Mouse (Mus musculus) testis, postnatal 10 days (tissue): ENCODE measurements around the gene 1700028P14Rik.
A peak's percentile ranks its signal among the peaks of the same experiment; 100 is the strongest.

Experiments used
- DNase-seq: peaks from one replicate; pipeline ENCODE4 v3.0.0; 2021; ENCODE audit warnings: low spot score

The 1700028P14Rik gene

DNA sequence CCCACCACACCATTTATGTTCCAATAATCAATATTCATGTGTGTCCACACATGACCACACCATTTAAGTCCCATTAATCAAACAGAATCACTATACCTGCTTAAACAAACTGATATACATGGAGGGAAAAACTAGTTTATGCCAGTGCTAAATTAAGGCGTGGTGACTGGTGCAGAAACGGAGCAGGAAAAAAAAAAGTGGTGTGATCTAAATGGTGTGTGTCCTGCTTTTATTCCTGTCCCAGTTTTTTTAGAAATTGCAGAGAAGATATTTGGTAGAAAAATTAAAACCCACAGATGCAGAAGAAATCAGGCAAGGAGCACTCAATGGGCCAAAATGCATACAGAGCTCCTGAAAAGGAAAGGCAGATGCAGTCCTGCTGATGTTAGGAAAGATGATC is 44.7 kb downstream of the 1700028P14Rik start:
- no peak for DNase-seq

DNA sequence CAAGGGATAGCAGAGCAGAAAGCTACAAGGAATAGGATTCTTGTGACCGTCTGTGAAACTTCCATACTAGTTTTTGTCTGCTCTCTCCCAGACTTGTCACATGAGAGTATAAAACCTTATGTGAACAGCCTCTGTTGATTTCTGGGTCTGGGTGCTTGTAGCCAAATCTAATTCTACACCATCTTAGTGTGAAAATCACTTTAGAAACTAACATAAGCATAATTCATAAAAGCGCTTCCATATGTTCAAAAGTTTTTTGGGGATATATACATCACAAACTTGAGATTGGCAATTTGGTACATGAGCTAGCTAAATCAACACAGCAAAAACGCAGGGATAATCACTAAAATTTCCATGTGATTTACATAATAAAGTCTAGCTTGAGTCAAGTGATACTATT is 57.7 kb downstream of the 1700028P14Rik start:
- DNase-seq, result no peak

DNA sequence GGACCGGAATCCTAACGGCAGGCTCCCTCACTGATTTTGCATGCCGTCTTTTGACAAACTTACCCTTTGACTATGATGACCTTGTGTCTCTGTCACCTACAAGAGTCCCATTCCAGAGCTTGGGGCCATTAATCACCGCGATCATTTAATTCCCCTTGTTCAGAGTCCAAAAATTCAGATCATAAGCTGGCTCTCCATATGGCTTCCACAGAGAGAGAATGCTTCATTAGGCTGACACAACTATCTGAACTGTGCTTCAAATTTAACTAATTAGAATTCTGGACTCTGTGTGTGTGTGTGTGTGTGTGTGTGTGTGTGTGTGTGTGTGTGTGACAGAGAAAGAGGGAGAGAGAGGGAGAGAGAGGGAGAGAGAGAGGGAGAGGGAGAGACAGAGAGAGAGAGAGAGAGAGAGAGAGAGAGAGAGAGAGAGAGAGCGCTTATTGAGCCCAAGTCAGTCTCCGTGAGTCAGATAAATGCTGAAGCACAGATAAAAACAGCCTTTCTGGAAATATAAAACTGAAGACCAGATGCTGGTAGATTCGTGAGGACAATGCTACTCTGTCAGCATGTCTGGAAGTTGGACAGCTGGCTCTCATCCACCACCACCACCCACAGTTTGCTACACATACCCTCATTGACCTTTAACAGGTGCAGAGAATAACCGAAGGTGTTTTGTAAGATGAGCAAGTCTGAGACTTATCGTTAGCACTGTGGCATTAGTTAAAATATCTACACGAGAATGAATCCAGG is 73.8 kb downstream of the 1700028P14Rik start:
- DNase-seq, result no peak

DNA sequence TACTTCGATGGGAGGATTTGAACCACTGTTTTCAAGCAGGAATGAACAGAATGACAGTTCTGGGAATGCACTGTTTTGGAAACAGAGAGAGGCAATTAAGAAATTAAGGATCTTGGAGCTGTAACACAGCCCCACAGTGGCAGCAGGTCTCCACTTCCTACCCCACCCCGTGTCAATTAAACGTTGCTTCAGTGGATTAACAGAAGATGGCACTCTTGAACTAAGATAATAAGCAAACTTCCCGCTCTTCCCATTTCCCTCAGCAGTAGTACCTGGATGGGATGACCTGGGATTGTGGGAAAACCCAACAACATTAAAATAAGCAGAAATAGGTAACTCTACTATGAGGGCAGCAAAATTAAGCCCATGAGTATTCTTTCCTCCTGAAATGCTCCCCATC is 75.9 kb downstream of the 1700028P14Rik start:
- DNase-seq, result no peak

DNA sequence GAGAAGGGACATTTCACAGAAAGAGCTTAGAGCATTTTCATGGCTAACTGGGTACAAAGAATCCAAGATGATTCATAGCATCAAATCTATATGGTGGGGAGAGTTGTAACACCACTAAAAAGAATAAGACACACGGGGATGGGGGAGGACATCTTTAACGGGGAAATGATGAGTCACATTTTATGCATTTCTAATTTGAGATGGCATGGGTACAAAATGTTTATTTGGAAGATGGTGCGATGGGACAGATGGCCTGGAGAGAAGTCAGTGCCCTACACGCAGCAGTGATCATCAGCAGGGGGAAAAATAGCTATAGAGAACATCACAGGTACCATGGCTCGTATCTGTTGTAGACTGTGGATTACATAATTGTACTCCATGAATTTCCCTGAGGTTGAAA is 88.9 kb downstream of the 1700028P14Rik start:
- no peak for DNase-seq

DNA sequence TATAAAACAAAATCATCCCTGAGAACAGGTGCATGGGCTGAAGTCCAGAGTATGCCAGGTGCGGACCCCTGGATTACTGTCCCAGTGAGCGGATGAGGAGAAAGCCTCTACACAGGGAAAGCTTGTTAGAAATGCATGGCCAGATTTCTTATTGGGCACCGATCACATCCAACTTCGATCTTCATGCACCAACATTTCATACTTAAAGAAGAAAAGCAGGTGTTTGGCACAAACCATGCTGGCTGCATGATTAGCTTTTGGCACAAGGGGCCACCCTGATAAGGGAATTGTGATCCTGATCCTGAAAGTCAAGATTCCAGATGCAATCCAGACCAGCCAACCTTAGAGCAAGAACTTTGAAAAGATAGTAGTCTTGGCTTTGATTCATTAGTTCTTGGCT is 90.0 kb downstream of the 1700028P14Rik start:
- DNase-seq, result no peak

DNA sequence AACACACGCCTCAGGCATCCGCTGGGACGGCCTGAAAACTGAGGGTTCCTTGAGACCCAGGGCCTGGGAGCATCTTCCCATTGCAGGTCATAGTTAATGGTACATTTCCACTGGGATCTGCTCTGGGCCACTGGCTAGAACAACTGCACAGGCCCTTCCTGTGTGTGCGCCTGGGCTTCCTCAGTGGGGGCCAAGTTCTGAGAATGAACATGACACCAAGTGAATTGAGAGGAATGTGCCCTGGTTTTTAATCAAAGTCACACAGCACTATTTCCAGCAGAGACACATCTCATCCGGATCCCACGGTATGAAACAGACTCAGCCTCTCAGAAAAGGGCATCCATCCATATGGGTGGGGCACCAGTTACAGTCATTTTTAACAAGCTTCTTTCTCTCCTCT is 90.6 kb downstream of the 1700028P14Rik start:
- DNase-seq, result no peak

DNA sequence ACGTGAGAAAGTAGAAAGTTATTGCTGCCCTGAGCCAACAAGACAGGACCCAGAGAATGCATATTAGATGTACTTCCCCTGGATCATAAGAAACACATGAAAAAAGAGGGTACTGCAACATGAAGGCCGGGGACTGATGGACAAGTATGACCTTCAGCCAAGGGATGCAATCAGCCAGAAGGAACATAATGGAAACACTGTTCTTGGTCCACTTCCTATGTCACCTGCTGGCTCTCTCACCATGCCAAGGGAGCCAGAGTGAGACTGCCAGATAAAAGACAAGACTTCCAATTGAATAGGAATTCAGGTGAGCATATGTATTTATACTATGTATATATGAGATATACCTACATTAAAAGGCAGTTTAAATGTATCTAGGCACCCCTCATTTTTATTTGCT is 99.2 kb downstream of the 1700028P14Rik start:
- DNase-seq, result no peak

DNA sequence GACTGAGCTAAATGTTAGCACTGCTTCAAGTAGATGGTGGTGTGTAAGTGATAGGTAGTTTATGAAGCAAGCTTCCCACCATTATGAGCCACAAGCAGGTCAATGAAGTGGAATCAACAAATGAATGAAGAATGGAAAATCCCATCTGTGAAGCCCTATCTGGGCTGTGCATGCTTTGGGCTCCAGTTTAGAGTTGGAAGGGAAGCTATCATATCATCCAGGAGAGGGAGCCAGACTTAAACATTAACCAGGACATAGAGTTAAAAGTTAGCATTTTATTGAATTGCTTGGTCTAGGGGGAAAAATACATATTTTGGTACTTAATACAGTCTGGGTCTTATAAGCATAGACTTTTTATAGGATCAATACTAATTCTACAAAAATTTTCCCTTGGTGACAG is 107.0 kb downstream of the 1700028P14Rik start:
- DNase-seq, result no peak

DNA sequence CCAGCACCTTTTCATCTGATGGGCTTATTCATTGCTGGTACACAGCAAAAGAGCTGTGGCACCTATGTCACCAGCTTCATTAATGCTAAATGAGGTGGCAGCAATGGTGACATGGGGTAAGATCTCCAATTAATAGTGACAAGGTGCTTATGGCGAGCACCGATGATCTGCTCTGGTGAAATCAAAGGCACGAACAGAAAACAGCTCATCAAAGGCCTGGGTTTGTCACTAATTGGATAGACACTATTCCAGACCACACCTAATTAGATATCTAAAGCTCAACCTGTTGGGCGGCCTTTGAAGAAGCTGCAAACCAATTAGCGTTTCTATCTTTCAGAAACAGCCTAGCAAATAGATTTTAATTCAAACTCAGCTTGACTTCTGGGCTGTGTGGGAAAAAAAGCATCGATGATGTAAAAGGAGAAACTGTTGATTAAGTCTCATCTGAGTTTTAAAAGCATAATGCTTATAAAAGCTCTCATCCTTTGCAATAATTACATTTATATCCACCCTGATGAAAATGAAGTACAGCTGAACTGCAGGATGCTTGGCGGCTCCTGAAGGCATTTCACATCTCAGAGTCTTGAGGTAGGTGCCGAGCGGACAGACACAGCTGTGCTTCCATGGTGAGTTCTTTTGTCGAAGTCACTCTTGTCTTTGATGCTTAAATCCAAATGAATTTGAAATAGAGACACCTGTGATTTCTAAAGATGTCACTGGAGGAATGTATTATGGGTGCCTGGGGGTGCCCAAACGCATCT is 109.2 kb downstream of the 1700028P14Rik start:
- DNase-seq, result no peak

DNA sequence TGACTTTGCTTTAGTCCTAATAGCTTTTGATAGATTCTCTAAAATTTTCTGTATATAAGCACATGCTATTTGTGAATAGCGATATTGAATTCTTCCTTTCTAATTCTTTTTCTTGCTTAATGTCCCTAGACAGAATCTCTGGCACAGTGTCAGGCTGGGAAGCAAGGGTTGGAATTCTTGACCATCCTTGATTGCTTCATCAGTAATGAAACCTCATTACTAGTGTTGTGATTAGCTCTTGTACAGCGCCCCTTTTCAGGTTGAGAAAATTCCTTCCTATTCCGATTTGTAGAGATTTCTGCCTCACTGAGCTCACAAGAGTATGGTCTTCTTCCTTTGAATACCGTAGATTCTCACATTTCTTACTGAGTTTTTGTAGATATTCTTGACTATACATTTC is 109.9 kb downstream of the 1700028P14Rik start:
- no peak for DNase-seq

DNA sequence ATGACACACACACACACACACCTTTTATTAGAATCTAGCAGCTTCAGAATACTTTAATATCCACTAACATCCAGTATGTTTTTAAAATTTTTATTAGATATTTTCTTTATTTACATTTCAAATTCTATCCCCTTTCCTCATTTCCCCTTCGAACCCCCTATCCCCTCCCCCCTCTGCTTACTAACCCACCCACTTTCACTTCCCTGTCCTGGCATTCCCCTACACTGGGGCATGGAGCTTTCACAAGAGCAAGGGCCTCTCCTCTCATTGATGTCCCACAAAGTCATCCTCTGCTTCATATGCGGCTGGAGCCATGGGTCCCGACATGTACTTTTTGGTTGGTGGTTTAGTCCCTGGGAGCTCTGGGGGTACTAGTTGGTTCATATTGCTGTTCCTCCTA is 116.9 kb downstream of the 1700028P14Rik start:
- no peak for DNase-seq

DNA sequence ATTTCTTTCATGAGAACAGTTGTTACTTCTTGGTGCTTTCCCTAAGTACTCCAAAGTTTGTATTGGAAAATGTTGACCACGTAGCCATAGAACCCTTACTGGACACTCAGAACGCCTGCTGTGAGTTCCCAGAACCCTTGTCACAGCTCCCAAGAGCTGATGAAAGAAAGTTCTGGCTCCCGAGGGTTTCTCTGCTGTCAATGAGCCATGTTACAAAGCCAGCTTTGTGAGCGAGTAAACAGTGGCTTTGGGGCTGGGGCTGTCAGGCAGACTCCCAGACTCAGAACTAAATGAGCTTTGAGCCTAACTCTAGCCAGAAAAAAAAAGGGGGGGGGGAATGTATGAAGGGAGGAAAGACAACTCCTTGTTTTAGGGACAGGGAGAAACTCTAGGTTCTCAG is 120.7 kb downstream of the 1700028P14Rik start:
- no peak for DNase-seq

DNA sequence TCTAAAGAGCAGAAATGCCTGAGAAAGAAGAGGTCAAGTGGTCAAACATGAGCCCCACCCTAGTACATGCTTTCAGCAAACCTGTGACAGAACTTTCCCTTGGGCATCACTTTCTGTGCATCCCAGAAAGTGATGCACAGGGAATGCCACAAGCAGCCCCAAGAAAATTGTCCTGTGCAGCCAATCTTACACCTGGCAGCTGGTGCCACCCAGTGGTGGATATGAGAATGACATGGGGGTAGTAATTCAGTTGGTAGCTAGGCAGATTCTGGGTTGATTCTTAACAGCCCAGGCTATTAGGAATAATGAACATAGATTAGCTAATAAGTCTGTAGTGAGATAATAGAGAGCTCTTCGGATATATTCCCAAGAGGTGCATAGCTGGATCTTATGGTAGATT is 128.9 kb downstream of the 1700028P14Rik start:
- DNase-seq, result peak; percentile 86

DNA sequence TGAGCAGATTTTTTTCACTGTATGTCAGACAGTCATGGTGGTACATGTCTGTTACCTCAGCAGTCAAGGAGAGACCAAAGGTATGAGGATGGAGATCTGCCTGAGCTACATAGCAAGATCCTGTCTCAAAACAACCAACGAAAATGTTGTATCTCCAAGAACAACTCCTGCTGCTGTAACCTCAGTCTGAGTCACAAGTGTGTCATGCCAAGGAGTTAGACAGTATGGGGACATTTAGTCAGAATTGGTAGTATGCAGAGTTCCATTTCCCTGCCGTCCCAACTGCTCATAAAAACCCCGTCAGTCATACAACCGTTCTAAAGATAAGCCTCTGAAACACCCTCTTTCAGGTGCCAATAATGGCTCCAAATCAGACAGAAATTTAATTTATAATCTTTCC is 130.8 kb downstream of the 1700028P14Rik start:
- no peak for DNase-seq

DNA sequence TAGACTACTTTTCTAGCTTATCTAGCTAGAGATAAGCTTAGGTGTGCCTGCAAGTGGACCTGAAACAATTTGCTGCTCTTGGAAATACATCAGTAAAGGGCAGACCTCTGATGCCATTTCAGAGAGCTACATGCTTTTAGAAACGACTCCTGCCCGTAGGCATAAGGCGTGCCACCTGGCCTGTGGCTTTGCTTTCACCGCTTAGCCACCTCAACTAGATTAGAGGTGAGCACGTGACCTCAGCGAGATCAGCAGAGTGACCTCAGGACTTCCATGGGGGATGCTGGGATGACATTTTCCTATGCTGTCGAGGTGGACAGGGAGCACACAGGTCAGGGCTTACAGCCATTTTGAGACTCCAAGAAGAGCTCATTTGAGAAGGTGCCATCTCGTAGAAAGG is 131.5 kb downstream of the 1700028P14Rik start:
- no peak for DNase-seq

DNA sequence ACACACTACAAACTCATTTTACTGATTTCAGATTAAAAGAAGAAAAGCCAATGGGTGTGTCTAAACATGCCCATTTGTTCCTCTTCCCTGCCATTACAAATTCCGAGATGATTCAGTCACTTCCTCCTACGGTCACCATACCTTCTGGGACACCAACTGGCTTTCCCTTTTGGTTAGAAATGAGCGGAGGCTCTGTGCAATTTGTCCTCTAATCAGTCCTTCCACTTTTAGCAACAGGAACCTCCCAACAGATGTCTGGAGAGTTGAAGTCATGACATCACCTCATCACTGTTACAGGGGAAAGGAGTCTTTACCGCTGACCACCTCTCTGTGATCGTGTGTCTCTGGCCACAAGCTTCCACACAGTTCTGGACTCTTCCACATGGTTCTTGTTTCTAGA is 132.0 kb downstream of the 1700028P14Rik start:
- DNase-seq, result no peak

DNA sequence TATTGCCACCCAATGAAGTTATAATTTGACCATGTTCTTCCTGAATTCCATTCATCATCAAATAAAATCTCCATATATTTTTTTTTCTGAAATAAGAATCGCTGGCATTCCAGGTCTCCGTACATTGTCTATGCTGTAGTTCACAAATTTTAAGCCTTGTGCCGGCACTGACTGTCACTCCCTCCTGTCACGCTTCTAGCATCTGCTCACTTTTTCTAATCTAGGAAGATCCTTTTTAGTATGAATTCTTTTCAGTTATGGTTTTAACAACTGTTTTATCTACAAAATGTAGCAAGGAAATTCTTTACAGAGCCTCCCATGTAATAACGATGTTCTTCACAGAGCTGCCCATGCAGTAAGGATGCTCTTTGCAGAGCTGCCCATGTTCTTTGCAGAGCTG is 134.1 kb downstream of the 1700028P14Rik start:
- DNase-seq, result no peak

DNA sequence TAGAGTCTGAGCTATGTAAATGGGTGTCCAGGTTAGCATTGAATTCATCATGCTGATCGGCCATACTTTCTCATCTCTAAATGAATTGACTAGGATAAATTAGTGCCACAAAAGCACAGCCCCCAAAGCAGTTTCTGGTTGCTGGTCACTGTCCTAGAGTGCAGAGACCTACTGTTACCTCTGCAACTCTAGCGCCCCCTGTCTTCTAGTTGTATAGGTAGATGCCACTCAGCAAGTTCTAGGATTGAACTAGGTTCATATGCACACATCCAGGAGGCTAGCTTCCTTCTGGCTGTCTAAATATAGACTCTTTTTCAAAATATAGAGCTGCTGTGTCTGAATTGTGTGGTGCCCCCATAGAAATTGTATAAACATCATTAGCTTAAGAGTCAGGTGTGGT is 141.3 kb downstream of the 1700028P14Rik start:
- no peak for DNase-seq
